Mouse (Mus musculus): ENCODE data around the gene Pdlim7. TPM values are rescaled to one million over a fixed set of nuclear protein-coding genes. Genes with fewer than 3 reads are reported as not detected.

Pdlim7 gene
- total RNA-seq, 2 experiments from 2014 or later, result 82.1 to 101 TPM

DNA sequence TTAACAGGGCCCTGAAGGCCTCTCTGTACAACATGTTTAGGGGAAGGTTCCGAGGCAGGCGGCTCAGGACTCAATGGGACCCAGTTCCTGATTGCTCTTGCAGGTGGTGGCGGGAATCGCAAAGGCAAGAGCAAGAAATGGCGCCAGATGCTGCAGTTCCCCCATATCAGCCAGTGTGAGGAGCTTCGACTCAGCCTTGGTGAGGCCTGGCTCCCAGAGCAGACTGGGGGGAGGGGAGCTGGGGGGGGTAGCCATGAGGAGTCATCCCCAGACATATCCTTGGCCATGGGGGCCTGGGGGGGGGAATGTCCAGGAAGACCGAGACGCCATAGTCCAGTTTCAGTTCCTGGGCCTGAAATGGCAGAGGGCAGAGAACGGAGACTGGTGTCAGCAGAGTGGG lies 64.3 kb downstream of the Pdlim7 start:
- intact Hi-C loops (cut with DNase I), result no loop called here

DNA sequence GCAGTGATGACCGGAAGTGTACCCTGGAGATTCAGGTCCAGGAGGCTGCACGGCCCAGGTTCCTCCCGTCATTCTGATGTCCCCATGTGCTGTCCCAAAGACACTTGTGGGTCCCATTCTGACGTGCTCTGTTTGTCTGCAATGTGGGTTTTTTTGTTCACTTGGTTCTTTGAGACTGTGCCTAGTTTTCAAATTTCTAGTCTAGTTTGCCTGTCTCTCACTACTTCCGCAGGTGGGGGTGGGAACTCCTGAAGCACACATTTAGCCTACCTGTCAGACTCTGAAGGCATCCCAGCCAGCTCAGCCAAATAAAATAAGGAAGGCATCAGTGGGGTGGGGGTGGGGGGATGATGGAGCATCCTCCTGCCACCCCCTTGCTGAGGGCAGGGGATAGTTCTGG lies 65.3 kb downstream of the Pdlim7 start:
- intact Hi-C loops (cut with DNase I), result no loop called here
- DNase-seq (ENCODE audit: low spot score in 2 of 2), result no peak

More for the DNA sequence above, 64.3 kb downstream of the Pdlim7 start:
- DNase-seq (ENCODE audit: low spot score in 2 of 2), result no peak

DNA sequence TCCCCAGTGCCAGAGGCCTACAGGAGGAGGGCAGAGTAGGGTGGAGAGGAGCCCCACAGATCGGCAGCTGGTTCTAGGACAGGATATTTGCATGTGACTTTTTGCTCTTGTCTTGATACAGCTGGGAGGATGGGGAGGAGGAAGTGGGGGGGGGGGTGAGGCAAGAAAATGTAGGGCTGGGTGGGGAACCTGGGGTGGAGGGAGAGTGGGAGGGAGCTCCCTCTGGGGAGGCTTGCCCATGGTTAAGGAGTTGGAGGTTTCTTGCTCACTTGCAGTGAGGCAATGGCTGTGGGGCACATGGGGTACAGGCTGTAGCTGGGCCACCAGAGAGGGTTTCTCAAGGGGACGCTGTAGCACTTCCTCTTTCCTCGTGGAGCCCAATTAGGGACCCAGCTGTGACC lies 65.9 kb downstream of the Pdlim7 start:
- intact Hi-C loops (cut with DNase I), result no loop called here
- DNase-seq (ENCODE audit: low spot score in 2 of 2), result no peak

DNA sequence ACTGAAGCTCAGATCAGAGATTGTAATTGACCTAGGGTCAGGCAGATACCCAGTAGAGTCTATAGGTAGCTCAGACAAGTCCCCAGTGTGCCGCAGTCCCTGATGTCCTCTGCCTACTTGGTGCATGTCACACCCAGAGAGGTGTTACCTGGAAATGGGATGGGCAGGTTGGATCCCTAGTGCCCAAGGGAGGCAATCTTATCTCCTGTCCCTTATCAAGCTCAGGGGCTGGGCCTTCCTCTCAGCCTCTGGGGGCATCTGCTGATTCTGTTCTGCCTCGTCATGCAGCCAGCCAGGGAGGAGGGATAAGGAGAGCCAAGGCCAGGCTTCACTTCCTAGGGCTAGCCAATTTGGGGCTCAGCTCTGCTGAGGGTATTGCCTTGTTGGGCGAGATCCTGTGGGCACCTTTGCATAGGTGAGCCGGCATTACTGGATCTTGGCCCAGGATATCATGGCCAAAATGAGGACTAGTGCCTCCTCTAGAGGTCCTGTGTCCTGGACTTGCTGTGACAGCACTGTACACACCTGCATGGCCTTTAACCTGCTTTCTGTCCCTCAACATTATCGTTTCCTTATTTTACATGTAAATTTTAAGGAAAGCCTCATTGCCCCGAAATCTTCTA lies 66.9 kb downstream of the Pdlim7 start:
- DNase-seq (ENCODE audit: low spot score in 2 of 2), result no peak
- intact Hi-C loops (cut with DNase I), result no loop called here

Small RNAs within 50 kb of the gene (microRNA-seq; reads per million reads assigned to microRNA genes)
- 4.8 reads per million, percentile 16 among the genes with 10 or more reads in this experiment for gene Mir6943
- 66.7 reads per million, percentile 52 among the genes with 10 or more reads in this experiment for gene Mir6944
- gene Mir6945, result 7.6 reads per million, percentile 25 among the genes with 10 or more reads in this experiment

Other genes starting within 250 kb of the Pdlim7 start
- 100 to 1,000 TPM; 159 to 185 TPM for gene Prelid1, start 193.2 kb downstream of the Pdlim7 start, total RNA-seq (2021)
- 10 to 100 TPM; 80.9 to 86.8 TPM for gene Rab24, start 191.7 kb downstream of the Pdlim7 start, total RNA-seq (2021)
- gene Mxd3, start 183.9 kb downstream of the Pdlim7 start, total RNA-seq (2021), result 1 to 10 TPM; 1.4 to 2.5 TPM
- gene Lman2, start 150.9 kb downstream of the Pdlim7 start, total RNA-seq (2021), result 10 to 100 TPM; 54.9 to 61.3 TPM
- gene Rgs14, start 143.9 kb downstream of the Pdlim7 start, total RNA-seq (2021), result 10 to 100 TPM; 52.3 to 53.7 TPM
- gene Slc34a1, start 115.5 kb downstream of the Pdlim7 start, total RNA-seq (2021), result under 1 TPM; 0.48 to 0.54 TPM
- gene Pfn3, start 98.4 kb downstream of the Pdlim7 start, total RNA-seq (2021), result not detected
- gene F12, start 86.9 kb downstream of the Pdlim7 start, total RNA-seq (2021), result under 1 TPM; 0.79 to 0.84 TPM
- gene Grk6, start 68.6 kb downstream of the Pdlim7 start, total RNA-seq (2021), result 10 to 100 TPM; 63.4 to 65.2 TPM
- gene Prr7, start 49.4 kb downstream of the Pdlim7 start, total RNA-seq (2021), result 10 to 100 TPM; 81.8 to 82.1 TPM
- 100 to 1,000 TPM; 247 to 314 TPM for gene Dbn1, start 25.6 kb downstream of the Pdlim7 start, total RNA-seq (2021)
- gene Dok3, start 15.6 kb upstream of the Pdlim7 start, total RNA-seq (2021), result 10 to 100 TPM in 1 of 2 experiments, 1 to 10 TPM in 1; 5.5 to 14.0 TPM
- 10 to 100 TPM; 53.1 to 63.9 TPM for gene Ddx41, start 23.0 kb upstream of the Pdlim7 start, total RNA-seq (2021)
- gene Fam193b, start 57.4 kb upstream of the Pdlim7 start, total RNA-seq (2021), result 10 to 100 TPM; 61.1 to 99.5 TPM
- gene Tmed9, start 60.1 kb upstream of the Pdlim7 start, total RNA-seq (2021), result 100 to 1,000 TPM; 133 to 138 TPM
- 10 to 100 TPM; 26.2 to 26.4 TPM for gene B4galt7, start 86.2 kb upstream of the Pdlim7 start, total RNA-seq (2021)
- 10 to 100 TPM; 49.9 to 50.8 TPM for gene Caml, start 109.3 kb upstream of the Pdlim7 start, total RNA-seq (2021)
- gene Ddx46, start 121.4 kb upstream of the Pdlim7 start, total RNA-seq (2021), result 10 to 100 TPM; 40.5 to 52.9 TPM
- 10 to 100 TPM; 79.7 to 81.6 TPM for gene B230219D22Rik, start 179.4 kb upstream of the Pdlim7 start, total RNA-seq (2021)
- gene Txndc15, start 201.0 kb upstream of the Pdlim7 start, total RNA-seq (2021), result 10 to 100 TPM; 75.6 to 76.2 TPM
- gene Pcbd2, start 213.7 kb upstream of the Pdlim7 start, total RNA-seq (2021), result 10 to 100 TPM; 27.0 to 28.6 TPM

All from left cerebral cortex, postnatal 36 days (tissue).